Mouse (Mus musculus) ovary, postnatal 36 days (tissue): ENCODE measurements around the gene Ttc34.

Experiments
- DNase-seq: peaks from one replicate; pipeline ENCODE4 v3.0.0; 2022; ENCODE audit warnings: low spot score, mixed read lengths

The Ttc34 gene

DNA sequence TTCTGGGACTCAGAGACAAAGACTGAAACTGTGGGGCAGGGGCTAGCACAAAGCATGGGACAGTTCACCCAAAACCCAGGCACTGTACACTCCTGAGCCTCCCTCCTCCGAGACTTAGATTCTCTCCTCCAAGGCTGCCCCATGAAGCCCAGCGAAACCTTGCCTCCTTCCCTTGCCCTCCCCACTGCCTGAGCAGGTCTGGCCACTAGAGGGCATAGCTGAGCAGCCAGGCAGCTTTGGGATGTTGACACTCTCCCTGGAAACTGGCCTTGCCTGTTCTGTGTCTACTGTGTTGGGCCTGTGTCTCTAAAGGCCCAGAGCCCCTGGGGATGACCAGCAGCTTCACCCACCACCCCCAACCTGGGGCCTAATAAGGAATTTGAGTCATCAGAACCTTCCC is at the start of gene Ttc34:
Ttc34 (plus strand) TSS at position 290 of the 400 bp plus-strand sequence.
- peak; percentile 72 for DNase-seq

GRCm38 (mm10) chr4:154787960-154788702 is 49.1 kb upstream of the Ttc34 start:
- DNase-seq, result no peak

DNA sequence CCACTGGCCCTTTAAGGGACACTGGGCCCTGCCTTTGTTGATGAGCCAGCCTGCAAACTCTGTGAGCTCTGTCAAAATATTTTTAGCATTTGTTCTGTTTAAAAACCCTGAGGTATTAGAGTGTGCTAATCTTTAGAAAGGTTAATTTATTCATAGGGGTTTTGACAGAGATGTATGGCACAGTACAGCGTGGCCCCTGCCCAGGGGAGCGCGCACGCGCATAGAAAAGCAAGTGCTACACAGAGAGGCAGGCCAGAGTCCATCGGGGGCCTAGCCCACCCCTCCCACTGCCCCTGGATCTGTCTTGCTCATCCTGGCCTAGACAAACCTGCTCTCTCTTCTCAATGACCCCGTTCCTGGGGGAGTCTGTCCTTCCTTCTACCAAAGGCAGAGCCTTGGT is 45.4 kb upstream of the Ttc34 start:
- no peak for DNase-seq

DNA sequence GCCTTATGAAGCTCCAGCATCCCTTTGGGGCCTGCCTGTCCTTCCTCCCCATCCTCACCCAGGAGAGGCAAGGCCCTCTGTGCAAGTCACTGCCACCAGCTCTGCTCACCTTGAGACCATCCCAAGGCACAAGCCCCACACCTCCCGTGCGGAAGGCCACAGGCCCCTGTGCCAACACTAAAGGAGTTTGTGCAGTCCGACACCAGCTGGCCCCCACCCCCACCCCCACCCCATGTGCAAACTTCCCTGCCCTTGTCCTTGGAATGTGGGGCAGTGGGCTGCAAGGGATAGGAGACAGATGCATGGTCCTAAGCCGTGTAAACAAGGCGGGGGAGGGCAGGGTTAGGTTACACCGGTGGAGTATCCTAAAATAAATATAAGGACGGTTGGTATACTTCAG is 43.8 kb upstream of the Ttc34 start:
- no peak for DNase-seq

DNA sequence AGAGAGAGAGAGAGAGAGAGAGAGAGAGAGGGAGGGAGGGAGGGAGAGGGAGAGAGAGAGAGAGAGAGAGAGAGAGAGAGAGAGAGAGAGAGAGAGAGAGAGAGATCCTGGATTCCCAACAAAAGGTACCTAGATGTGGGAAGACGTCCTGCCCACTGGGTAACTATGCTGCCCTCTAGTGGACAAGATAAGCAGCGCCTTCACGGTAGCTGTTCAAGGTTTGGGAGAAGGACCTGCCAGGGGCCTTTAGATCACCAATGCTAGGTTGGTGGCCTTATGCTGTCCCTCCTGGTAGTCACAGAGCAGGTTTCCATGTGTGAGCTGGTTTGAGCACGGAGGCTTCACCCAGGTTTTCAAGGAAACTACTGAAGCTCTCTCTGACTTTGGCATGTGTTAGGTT is 39.4 kb upstream of the Ttc34 start:
- peak; percentile 15 for DNase-seq

- no peak for DNase-seq
Measured at GRCm38 (mm10) chr4:154800543-154800942, 36.7 kb upstream of the Ttc34 start.

GRCm38 (mm10) chr4:154802210-154802609 is 35.0 kb upstream of the Ttc34 start:
- no peak for DNase-seq

DNA sequence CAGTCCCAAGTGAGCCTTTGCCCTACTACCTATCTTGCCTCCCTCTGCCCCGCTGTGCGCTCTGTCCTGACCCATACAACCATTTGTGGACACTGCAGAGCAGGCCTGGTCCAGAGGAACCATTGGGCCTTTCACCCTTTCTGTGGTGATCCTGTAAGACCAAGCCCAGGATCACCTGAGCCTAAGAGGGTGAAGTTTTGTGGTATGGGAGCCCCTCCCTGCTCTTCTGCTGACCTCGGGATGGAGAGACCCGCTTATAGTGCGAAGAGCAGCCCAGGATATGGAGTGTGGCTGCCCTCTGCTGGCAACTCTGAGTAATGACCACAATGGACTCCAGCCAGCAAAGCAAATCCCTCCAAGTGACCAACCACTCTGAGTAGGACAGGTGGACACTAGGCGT is 11.6 kb upstream of the Ttc34 start:
- peak; percentile 44 for DNase-seq

DNA sequence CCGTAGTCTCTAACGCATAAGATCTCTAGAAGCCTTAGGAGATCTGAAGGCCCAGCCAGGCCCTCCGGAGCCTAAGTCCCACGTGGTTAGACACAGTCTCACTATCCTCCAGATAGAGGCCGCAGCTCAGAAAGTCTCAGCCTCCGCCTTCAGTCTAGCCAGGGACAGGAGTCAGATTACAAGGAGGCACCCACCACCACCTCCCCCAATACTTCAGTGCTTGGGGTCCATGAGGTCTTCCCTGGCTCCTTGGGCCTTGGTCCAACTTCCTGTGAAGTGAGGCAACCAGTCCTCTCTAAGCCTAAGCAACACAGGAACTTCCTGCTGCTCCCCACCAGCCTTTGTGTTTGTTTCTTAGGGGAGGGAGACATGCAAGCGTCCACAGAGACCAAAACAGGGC is 11.0 kb upstream of the Ttc34 start:
- DNase-seq, result no peak

DNA sequence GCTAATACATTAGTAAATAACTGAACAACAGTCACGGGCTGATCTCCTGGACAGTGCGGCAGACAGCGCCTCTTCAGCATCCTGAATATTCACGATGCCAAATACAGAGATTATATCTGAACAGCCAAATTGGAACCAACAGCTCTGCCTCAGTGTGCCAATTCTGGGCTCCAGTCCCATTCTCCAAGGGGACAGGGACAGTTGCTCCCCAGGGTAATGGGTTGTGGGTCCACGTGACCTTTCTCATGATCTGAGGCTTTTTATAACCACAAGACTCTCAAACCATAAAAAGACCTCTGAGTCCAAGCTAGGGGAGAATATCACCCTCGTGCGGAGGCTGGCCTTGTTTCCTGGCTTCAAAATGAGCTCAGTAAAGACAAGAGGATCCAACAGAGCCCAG is 10.1 kb upstream of the Ttc34 start:
- no peak for DNase-seq

DNA sequence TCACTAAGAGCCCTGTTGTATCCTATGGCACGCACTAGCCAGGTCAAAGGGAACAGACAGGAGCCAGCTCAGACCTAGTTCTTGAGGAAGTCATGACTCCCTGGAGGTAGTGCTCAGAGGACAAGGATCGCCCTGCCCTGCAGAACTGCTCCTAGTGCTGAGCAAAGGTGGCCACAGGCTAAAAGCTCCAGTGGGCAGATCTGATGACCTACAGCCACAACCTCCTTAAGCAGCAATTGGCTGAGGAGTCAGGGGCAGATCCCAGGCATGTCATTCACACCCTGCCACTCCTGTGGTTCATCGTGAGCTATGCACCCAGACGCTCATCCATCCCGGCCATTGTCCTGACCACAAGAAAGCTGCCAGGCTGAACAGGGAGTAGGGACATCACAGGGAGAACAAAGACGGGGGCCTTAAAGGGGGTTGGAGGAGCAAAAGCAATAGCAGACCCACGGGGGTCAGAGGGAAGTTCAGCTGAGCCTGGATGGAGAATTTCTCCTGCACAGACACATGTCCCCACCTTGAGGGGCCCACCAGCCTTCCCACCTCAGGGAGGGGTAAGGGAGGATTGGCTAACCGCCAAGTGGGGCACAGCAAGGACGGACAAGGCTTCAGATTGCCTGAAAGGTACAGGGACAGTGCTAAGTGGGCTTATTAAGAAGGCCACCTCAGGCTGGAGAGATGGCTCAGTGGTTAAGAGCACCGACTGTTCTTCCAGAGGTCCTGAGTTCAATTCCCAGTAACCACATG is 9.2 kb upstream of the Ttc34 start:
- no peak for DNase-seq

GRCm38 (mm10) chr4:154831915-154832573 is 5.2 kb upstream of the Ttc34 start:
- no peak for DNase-seq

DNA sequence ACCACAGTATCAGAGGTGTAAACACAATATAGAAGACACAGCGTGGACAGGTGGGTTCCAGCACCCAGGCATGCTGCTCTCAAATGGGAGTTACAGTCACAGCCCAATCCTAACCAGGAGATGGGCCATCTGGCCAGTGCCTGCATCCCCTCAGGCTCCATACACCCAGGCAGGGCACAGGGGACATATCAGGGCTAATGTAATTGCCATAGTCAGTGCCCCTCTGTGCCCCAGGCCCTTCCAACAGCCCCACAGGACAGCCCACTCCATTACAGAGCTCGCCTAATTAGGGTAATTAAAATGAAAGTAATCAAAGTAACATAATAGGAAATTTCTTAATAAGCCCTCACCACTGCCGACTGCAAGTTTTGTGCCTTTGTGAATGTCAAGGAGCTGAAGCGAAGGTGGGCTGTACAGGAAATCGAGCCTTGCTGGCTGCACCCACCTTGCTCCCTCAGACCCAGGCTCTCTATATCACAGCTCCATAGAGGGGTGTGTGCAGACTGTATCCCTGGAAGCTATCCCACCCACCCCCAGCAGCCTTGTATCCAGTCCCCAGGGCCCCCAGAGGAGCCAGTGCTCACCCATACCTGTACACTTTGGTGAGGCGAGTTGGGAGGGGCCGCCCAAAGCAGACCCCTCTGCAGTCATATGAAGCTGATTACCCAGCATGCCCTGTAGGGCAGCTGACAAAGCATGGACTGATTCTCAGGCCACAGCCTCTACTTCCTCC is 910 bp upstream of the Ttc34 start:
- DNase-seq, result no peak

DNA sequence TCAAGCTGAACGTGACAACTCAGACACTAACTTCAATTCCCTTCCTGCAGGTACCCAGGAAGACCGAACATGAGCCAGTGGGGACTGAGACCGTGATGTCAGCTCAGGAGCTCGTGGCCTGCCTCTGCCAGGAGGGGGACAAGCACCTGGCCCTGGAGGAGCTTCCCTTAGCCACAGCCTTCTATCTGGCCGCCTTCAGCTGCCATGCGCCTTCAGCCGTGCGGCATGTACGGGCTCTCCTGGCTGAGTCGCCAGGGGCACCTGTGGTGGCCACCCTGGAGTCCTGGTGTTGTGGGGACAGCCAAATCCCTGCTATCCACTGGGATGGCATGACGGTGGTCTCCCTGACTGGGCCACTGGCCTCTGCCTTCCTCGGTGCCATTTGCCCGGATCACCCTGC is 1.5 kb downstream of the Ttc34 start:
- DNase-seq, result no peak

GRCm38 (mm10) chr4:154839406-154839805 is 2.1 kb downstream of the Ttc34 start:
- DNase-seq, result no peak

GRCm38 (mm10) chr4:154852696-154853095 is 15.4 kb downstream of the Ttc34 start:
- no peak for DNase-seq

DNA sequence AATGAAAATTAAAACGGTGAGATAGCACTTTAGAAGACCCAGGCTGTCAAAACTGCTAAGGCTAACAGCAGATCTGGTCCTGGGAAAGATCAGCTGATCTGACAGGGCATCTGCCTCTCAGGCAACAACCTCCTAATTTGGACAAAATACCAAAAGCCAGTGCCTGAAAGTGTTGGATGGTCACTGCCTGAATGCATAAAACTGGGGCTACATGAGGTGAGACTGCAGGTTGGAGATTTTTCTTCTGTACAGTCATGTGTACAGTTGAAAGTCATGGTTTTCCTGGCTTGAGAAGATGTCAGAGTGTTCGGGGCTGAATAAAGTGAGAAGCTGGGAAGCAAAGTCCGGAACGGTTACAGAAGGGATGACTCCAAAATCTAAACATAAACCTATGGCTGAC is 16.6 kb downstream of the Ttc34 start:
- DNase-seq, result no peak

GRCm38 (mm10) chr4:154854676-154855345 is 17.6 kb downstream of the Ttc34 start:
- no peak for DNase-seq

- DNase-seq, result peak; percentile 83
Measured at GRCm38 (mm10) chr4:154855721-154856479, 18.6 kb downstream of the Ttc34 start.

GRCm38 (mm10) chr4:154856480-154856837 is 19.2 kb downstream of the Ttc34 start:
- no peak for DNase-seq

- no peak for DNase-seq
Measured at GRCm38 (mm10) chr4:154856882-154857281, 19.6 kb downstream of the Ttc34 start.
